Mouse (Mus musculus) forebrain, embryonic 14.5 days (tissue): ENCODE measurements around the gene Zfr. TPM values are rescaled to one million over a fixed set of nuclear protein-coding genes. Genes with fewer than 3 reads are reported as not detected.
"Not testable (repeated sequence)": the region's sequence is repeated elsewhere in the genome, so short reads cannot be mapped to it uniquely, and the experiment has no call there.

Experiments used
- ATAC-seq: fragments of 200-750 bp; cut with Nextera tagmentation; 2 replicates; pipeline ENCODE4 v1.8.0; 2017; ENCODE audit warnings: mild to moderate bottlenecking, moderate library complexity
- DNase-seq: peaks from one replicate; pipeline ENCODE4 v3.0.0-alpha.2; 2015; ENCODE audit warnings: low spot score
- H3K27ac ChIP-seq: fragments of 300-500 bp; sonication (generic); 2 replicates; pipeline ENCODE4 v1.5.1; 2014; ENCODE audit warnings: low read depth, mild to moderate bottlenecking, control low read depth, low read length, moderate library complexity
- H3K27me3 ChIP-seq: fragments of 300-500 bp; sonication (generic); replicated peaks from 2 replicates; pipeline ENCODE4 v1.6.1; 2014; ENCODE audit warnings: low read length, control low read depth, mixed read lengths; ENCODE audit not compliant: control insufficient read depth, insufficient read depth
- H3K36me3 ChIP-seq: fragments of 300-500 bp; sonication (generic); 2 replicates; pipeline ENCODE4 v1.6.1; 2014; ENCODE audit warnings: low read length, control low read depth; ENCODE audit not compliant: control insufficient read depth, insufficient read depth
- H3K4me1 ChIP-seq: fragments of 300-500 bp; sonication (generic); 2 replicates; pipeline ENCODE4 v1.6.1; 2014; ENCODE audit warnings: antibody characterized with exemption, low read length, control low read depth; ENCODE audit not compliant: control insufficient read depth, insufficient read depth
- H3K4me2 ChIP-seq: fragments of 300-500 bp; sonication (generic); 2 replicates; pipeline ENCODE4 v1.6.1; 2014; ENCODE audit warnings: mild to moderate bottlenecking, control low read depth, low read length
- H3K4me3 ChIP-seq: fragments of 300-500 bp; sonication (generic); 2 replicates; pipeline ENCODE4 v1.5.1; 2014; ENCODE audit warnings: low read depth, low read length, control low read depth
- H3K9ac ChIP-seq: fragments of 300-500 bp; sonication (generic); 2 replicates; pipeline ENCODE4 v1.6.1; 2014; ENCODE audit warnings: mild to moderate bottlenecking, low read length, control low read depth, moderate library complexity
- H3K9me3 ChIP-seq: fragments of 300-500 bp; sonication (generic); replicated peaks from 2 replicates; pipeline ENCODE4 v1.6.1; 2016; ENCODE audit warnings: low read length, control low read depth, mixed read lengths; ENCODE audit not compliant: control insufficient read depth
- WGBS: fragments of 180-500 bp; shearing (Covaris S2); extraction: QIAGEN DNeasy Blood & Tissue Kit; methylation state at CpG from one replicate; pipeline ENCODE4 v1.1.7; 2014; 5-methylcytosine and 5-hydroxymethylcytosine counted together
- polyA plus RNA-seq: library from polyadenylated mRNA; unstranded; fragments of >200 nt; fragmentation: Nextera tagmentation; extraction: Ambion mirVana; gene quantifications from 2 replicates; pipeline ENCODE4 v1.2.1, GENCODE M21; 2014

Gene Zfr
- polyA plus RNA-seq, 1 experiment from 2014 or later: 169 TPM

- no peak overlapping the region for H3K27ac ChIP-seq
- H3K9ac ChIP-seq: no peak overlapping the region
- WGBS: 97% methylated on average over 1 of the region's 1 CpGs
- DNase-seq (no peak), ATAC-seq (no peak)
- no peaks in the 10 kb centered on the region for H3K9me3 ChIP-seq
- no peak overlapping the region for H3K4me2 ChIP-seq
- H3K27me3 ChIP-seq: no peaks in the 10 kb centered on the region
- no peaks in the 10 kb centered on the region for H3K36me3 ChIP-seq
- no peak overlapping the region for H3K4me3 ChIP-seq
- H3K4me1 ChIP-seq: no peaks in the 10 kb centered on the region
These were observed 94.6 kb downstream of the Zfr start for GRCm38 (mm10) chr15:12212266-12212665.

DNA sequence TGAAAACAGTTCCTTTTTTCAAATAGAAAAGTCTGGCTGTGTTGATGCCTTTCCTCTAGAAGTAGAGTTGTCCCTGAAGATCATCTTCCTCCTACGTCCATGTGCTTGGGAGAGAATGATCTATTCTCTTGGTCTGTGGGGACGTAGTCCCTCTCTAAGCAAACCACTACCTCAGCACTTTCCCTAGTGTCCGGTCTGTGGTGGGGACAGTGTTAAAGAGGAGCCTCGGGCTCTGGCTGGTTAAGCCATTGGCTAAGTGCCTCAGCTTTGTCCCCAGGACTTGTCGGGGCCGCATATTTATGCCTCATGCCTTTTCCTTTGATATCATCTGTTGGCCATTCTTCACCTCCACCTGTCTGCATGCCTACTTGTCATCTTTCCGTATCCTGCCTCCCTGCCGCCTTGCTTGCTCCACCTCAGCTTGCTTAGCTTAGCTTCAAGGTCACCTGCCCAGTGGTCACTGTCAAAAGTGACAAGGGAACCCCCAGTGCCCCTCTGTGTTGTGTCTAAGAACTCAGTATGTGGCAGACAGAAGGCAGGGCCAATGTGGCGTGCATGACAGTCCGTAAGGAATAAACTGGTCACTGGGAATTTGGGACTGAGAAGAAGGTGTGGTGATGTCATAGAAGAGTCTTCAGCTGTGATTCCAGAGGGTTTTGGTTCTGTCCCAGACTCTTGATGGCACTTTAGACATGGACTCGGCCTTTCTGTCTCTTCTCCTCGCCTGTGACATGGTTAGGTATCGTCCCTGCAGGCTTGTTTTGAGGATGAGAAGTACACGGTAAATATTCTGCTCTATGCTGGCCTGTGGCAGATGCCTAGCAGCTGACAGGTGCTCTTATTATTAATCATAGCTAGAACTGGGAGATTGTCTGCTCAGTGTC lies 97.1 kb downstream of the Zfr start:
- H3K4me2 ChIP-seq: no peak overlapping the region
- H3K4me1 ChIP-seq: no peaks in the 10 kb centered on the region
- H3K9ac ChIP-seq: no peak overlapping the region
- H3K27ac ChIP-seq: no peak overlapping the region
- H3K4me3 ChIP-seq: no peak overlapping the region
- 85% methylated on average over 14 of the region's 14 CpGs for WGBS
- no peak for DNase-seq
- no peaks in the 10 kb centered on the region for H3K27me3 ChIP-seq
- ATAC-seq: peak; percentile 35; the same call in 1 of the 2 replicates
- no peaks in the 10 kb centered on the region for H3K9me3 ChIP-seq
- no peaks in the 10 kb centered on the region for H3K36me3 ChIP-seq

DNA sequence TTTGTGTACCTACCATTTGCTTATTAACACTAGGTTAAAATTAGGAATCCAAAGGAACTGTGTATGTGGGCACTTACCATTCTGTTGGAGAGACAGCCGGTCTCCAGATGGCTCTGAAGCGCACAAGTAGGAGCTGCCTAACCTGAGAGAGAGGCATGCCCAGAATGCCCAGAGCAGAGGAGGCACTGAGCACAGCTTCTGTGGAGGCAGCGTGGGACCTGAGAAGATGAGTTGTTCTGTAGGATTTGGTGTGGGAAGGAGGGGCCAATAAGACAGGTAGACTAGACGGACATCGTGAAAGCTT lies 97.7 kb downstream of the Zfr start:
- Histone ChIP-seq H3K4me1 (no peaks in the 10 kb centered on the region), H3K9me3 (no peaks in the 10 kb centered on the region), H3K27me3 (no peaks in the 10 kb centered on the region), H3K27ac (no peak overlapping the region), H3K4me2 (no peak overlapping the region), H3K4me3 (no peak overlapping the region), H3K36me3 (no peaks in the 10 kb centered on the region), H3K9ac (no peak overlapping the region)
- DNase-seq (no peak), ATAC-seq (peak; percentile 53; the same call in 1 of the 2 replicates)
- 85% methylated on average over 5 of the region's 5 CpGs for WGBS

DNA sequence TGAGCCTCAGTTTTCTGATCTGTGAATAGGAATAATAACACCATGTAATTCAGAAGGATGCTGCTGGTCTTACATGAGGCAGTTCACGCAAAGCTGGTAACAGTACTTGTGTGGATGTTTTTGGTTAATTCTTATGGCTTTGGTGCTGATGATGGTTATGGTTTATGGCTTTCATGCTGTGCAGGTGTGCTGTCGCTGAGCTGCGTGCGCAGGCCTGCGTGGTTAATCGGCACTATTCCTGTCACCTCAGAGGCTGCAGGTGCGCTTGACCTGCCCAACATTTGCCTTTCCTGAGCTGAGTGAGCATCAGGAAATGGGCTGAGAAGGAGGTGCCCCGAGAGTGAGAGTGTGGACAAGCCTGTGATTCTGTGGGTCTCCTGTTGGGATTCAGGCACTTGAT lies 98.5 kb downstream of the Zfr start:
- Histone ChIP-seq H3K9me3 (no peaks in the 10 kb centered on the region), H3K27ac (no peak overlapping the region), H3K4me3 (no peak overlapping the region), H3K9ac (no peak overlapping the region), H3K36me3 (no peaks in the 10 kb centered on the region), H3K27me3 (no peaks in the 10 kb centered on the region), H3K4me2 (no peak overlapping the region), H3K4me1 (no peaks in the 10 kb centered on the region)
- no peak for ATAC-seq
- 95% methylated on average over 8 of the region's 8 CpGs for WGBS
- no peak for DNase-seq

GRCm38 (mm10) chr15:12216798-12217197 lies 99.2 kb downstream of the Zfr start:
- H3K4me3 ChIP-seq: no peak overlapping the region
- WGBS: 86% methylated on average over 13 of the region's 13 CpGs

GRCm38 (mm10) chr15:12217332-12217731 lies 99.7 kb downstream of the Zfr start:
- not testable (repeated sequence) for H3K4me2 ChIP-seq, H3K27me3 ChIP-seq, H3K9ac ChIP-seq, H3K27ac ChIP-seq, H3K4me3 ChIP-seq, H3K36me3 ChIP-seq, H3K9me3 ChIP-seq, ATAC-seq, DNase-seq, H3K4me1 ChIP-seq
- 95% methylated on average over 3 of the region's 3 CpGs for WGBS

More at GRCm38 (mm10) chr15:12216798-12217197, 99.2 kb downstream of the Zfr start:
- ATAC-seq (no peak), DNase-seq (no peak)
- no peak overlapping the region for H3K27ac ChIP-seq
- no peak overlapping the region for H3K4me2 ChIP-seq
- no peaks in the 10 kb centered on the region for H3K4me1 ChIP-seq
- H3K9me3 ChIP-seq: no peaks in the 10 kb centered on the region
- H3K9ac ChIP-seq: no peak overlapping the region
- H3K36me3 ChIP-seq: no peaks in the 10 kb centered on the region
- no peaks in the 10 kb centered on the region for H3K27me3 ChIP-seq

DNA sequence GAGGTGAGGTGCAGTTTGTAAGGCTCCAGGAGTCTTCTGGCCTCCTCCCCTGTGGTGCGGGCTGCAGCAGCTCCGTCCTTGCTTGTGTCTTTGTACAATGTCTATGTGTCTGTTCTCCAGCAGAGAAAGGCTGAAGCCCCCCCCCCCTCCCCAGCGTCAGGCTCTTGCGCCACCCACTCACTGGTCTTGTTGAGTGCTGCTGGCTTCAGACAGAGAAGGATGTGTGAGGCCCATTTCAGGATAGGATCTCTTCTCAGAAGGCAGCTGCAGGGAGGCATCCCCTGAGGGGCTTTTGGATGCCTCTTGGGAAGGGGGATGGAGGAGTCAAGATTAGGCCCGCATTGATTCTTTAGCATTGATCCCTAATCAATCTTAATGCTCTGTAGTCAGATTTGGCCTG lies 100.2 kb downstream of the Zfr start:
- ATAC-seq (no peak), DNase-seq (no peak)
- 39% methylated on average over 5 of the region's 5 CpGs for WGBS
- Histone ChIP-seq H3K4me1 (peaks cover 6% of the 10 kb centered on the region), H3K36me3 (no peaks in the 10 kb centered on the region), H3K9ac (no peak overlapping the region), H3K4me3 (no peak overlapping the region), H3K27me3 (no peaks in the 10 kb centered on the region), H3K9me3 (no peaks in the 10 kb centered on the region), H3K27ac (no peak overlapping the region), H3K4me2 (no peak overlapping the region)

DNA sequence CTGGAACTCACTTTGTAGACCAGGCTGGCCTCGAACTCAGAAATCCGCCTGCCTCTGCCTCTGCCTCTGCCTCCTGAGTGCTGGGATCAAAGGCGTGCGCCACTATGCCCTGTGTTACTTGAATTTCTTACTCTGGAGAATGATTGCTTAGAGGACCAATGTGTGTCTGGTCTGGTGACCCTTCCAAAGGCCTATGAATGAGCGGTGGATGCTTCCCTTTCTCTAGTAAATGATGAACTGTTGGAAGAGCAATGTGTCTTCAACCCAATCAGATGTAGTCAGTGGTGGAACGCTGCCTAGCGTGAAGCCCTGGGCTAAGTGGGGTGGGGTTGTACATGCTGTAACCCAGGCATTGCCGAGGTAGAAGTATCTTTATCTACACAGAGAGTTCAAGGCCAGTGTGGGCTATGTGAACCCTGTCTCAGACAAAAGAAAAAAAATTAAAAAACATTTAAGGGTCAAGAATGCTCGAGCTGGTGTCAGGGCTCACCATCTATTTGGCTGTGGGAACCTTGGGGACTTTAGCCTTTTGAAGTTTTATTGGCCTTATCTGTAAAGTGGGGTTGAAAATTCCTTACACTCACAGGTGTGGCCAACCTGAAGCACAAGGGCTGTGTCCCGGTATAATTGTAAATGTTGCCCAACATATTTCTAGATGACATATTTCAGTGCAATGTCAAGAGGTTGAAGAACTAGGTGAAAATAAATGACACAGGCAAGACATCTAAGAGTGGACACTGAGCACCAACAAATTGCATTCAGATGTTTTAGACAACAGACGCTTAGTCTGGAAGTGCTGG lies 101.2 kb downstream of the Zfr start:
- H3K36me3 ChIP-seq: no peaks in the 10 kb centered on the region
- H3K4me1 ChIP-seq: peaks cover 10% of the 10 kb centered on the region
- no peaks in the 10 kb centered on the region for H3K9me3 ChIP-seq
- no peak for DNase-seq
- no peak overlapping the region for H3K27ac ChIP-seq
- no peak for ATAC-seq
- H3K4me2 ChIP-seq: no peak overlapping the region
- no peak overlapping the region for H3K4me3 ChIP-seq
- 94% methylated on average over 11 of the region's 11 CpGs for WGBS
- no peak overlapping the region for H3K9ac ChIP-seq
- H3K27me3 ChIP-seq: no peaks in the 10 kb centered on the region

DNA sequence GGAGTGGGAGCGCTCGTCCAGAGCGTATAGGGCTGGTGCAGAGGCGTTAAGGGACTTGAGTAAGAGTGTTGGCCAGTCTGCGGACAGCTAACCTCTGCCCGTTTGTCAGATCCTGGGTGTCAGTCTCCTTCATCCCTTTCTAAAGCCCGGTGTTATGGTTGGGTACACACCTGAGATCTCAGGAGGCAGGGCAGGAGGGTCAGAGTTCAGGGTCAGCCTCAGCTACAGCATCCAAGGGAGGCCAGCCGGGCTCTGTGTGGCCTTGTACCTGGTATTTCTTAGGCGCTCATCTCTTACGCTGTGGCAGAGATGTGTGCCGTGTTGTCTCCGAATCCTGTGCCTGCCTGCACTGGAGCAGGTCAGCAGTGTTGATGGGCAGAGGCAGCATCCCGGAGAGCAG lies 103.5 kb downstream of the Zfr start:
- Histone ChIP-seq H3K9me3 (no peaks in the 10 kb centered on the region), H3K36me3 (no peaks in the 10 kb centered on the region), H3K27ac (no peak overlapping the region), H3K9ac (no peak overlapping the region), H3K4me1 (peaks cover 10% of the 10 kb centered on the region), H3K4me3 (no peak overlapping the region), H3K27me3 (no peaks in the 10 kb centered on the region), H3K4me2 (no peak overlapping the region)
- no peak for DNase-seq
- ATAC-seq: no peak
- WGBS: 90% methylated on average over 13 of the region's 13 CpGs
